Mouse (Mus musculus) hindbrain, embryonic 14.5 days (tissue): ENCODE results near the gene Ankrd34a. TPM values are rescaled to one million over a fixed set of nuclear protein-coding genes. Genes with fewer than 3 reads are reported as not detected.

Experiments used
- ATAC-seq: fragments of 200-750 bp; cut with Nextera tagmentation; 2 replicates; pipeline ENCODE4 v1.8.0; 2017; ENCODE audit warnings: moderate number of reproducible peaks, mild to moderate bottlenecking, moderate TSS enrichment, moderate library complexity; ENCODE audit not compliant: low FRiP score
- DNase-seq: peaks from one replicate; pipeline ENCODE4 v3.0.0-alpha.2; 2015; ENCODE audit warnings: low spot score
- H3K27ac ChIP-seq: fragments of 300-500 bp; sonication (generic); 2 replicates; pipeline ENCODE4 v1.5.1; 2014; ENCODE audit warnings: mild to moderate bottlenecking, moderate library complexity
- H3K27me3 ChIP-seq: fragments of 300-500 bp; sonication (generic); 2 replicates; pipeline ENCODE4 v1.6.1; 2014; ENCODE audit warnings: mild to moderate bottlenecking, low read length, mixed read lengths; ENCODE audit not compliant: control insufficient read depth, insufficient read depth
- H3K36me3 ChIP-seq: fragments of 300-500 bp; sonication (generic); replicated peaks from 2 replicates; pipeline ENCODE4 v1.6.1; 2014; ENCODE audit not compliant: control insufficient read depth, insufficient read depth
- H3K4me1 ChIP-seq: fragments of 300-500 bp; sonication (generic); replicated peaks from 2 replicates; pipeline ENCODE4 v1.6.1; 2014; ENCODE audit warnings: antibody characterized with exemption, low read length, mixed read lengths; ENCODE audit not compliant: control insufficient read depth, insufficient read depth
- H3K4me2 ChIP-seq: fragments of 300-500 bp; sonication (generic); replicated peaks from 2 replicates; pipeline ENCODE4 v1.6.1; 2014; ENCODE audit warnings: mild to moderate bottlenecking, moderate library complexity
- H3K4me3 ChIP-seq: fragments of 300-500 bp; sonication (generic); replicated peaks from 2 replicates; pipeline ENCODE4 v1.5.1; 2014; ENCODE audit warnings: mild to moderate bottlenecking, low read length
- H3K9ac ChIP-seq: fragments of 300-500 bp; sonication (generic); 2 replicates; pipeline ENCODE4 v1.6.1; 2014
- H3K9me3 ChIP-seq: fragments of 300-500 bp; sonication (generic); 2 replicates; pipeline ENCODE4 v1.6.1; 2016; ENCODE audit warnings: low read length; ENCODE audit not compliant: control insufficient read depth
- WGBS: fragments of 180-500 bp; shearing (Covaris S2); extraction: QIAGEN DNeasy Blood & Tissue Kit; methylation state at CpG from one replicate; pipeline ENCODE4 v1.1.7; 2014; 5-methylcytosine and 5-hydroxymethylcytosine counted together
- polyA plus RNA-seq: library from polyadenylated mRNA; unstranded; fragments of >200 nt; fragmentation: Nextera tagmentation; extraction: Ambion mirVana; gene quantifications from 2 replicates; pipeline ENCODE4 v1.2.1, GENCODE M21; 2014

Ankrd34a gene
- polyA plus RNA-seq, 1 experiment from 2014 or later = 17.5 TPM

DNA sequence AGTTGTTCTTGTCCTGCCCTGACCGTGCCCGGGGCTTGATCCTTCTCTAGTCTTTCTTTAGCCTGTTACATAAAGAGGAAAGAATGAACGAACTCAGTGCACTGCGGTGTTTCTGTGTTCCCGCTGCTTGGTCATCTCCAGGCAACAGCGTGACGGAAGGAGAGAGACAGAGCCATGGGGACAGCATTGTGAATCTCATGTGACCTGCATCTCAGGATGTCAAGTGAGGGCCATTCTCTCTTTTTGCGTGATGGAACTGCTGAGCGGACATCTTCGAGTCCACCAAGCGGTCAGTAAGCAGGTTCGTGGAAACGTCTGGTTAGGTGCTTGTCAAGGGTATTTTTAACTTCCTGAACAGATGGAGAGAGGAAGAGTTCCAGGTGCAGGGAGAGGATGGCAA is 26.9 kb upstream of the Ankrd34a start:
- DNase-seq = no peak
- Histone ChIP-seq H3K9me3 (no peaks in the 10 kb centered on the region), H3K36me3 (no peaks in the 10 kb centered on the region), H3K4me1 (no peaks in the 10 kb centered on the region), H3K27ac (no peak overlapping the region), H3K4me3 (no peak overlapping the region), H3K27me3 (no peaks in the 10 kb centered on the region), H3K9ac (no peak overlapping the region), H3K4me2 (no peak overlapping the region)
- 84% methylated on average over 13 of the region's 13 CpGs for WGBS
- ATAC-seq = no peak

DNA sequence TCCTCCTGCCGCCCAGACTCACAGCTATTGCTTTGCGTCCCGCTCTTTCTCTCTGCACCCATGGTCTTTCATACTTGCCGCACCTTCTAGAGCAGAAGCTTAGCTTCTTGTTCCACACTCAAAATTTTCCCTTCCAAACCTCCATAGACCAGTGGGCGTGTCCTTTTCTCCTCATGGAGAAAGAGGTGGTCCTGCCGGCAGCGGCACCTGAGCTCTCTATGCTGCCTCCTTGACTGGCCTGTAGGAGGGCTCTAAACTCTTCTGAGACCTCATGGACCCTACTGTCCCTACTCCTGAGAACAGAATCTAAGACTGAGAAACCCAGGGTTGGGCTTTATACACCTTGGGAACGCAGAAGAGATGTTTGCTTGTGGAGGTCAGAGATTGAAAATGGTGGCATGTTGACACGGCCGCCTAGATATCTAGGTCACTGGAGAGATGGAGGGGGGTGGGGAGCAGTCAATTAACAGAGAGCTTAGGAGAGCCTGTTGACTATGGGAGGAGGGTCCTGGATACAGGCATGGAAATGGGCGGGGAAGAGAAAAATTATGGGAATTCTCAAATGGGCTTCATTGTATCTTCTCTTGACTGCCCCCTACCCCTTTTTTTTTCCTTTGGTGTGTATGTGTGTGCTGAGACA is 26.4 kb upstream of the Ankrd34a start:
- H3K4me1 ChIP-seq = no peaks in the 10 kb centered on the region
- H3K9ac ChIP-seq = no peak overlapping the region
- no peaks in the 10 kb centered on the region for H3K9me3 ChIP-seq
- H3K4me3 ChIP-seq = no peak overlapping the region
- no peaks in the 10 kb centered on the region for H3K27me3 ChIP-seq
- no peak overlapping the region for H3K4me2 ChIP-seq
- ATAC-seq = no peak
- 86% methylated on average over 11 of the region's 11 CpGs for WGBS
- H3K36me3 ChIP-seq = no peaks in the 10 kb centered on the region
- H3K27ac ChIP-seq = no peak overlapping the region
- no peak for DNase-seq

DNA sequence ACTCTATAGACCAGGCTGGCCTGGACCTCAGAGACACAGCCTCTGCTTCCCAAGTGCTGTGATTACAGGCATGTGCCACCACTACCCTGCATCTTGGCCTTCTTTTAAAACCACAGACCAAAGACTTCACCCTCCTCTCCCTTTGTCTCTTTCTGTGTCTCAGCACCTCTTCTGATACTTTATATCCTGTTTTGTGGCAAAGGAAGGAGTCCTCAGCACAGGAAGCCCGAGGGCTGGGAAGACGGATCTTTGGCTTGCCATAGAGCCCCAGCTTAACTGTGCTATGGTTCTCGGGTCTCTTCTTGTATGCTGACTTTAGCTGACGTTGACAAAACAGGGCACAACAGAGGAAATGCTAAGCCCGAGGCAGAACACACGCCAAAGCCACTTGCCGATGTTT is 25.8 kb upstream of the Ankrd34a start:
- H3K4me1 ChIP-seq = no peaks in the 10 kb centered on the region
- no peak overlapping the region for H3K4me2 ChIP-seq
- ATAC-seq (no peak), DNase-seq (no peak)
- no peaks in the 10 kb centered on the region for H3K36me3 ChIP-seq
- WGBS = 82% methylated on average over 7 of the region's 7 CpGs
- no peak overlapping the region for H3K9ac ChIP-seq
- no peaks in the 10 kb centered on the region for H3K9me3 ChIP-seq
- H3K27me3 ChIP-seq = no peaks in the 10 kb centered on the region
- no peak overlapping the region for H3K27ac ChIP-seq
- H3K4me3 ChIP-seq = no peak overlapping the region

DNA sequence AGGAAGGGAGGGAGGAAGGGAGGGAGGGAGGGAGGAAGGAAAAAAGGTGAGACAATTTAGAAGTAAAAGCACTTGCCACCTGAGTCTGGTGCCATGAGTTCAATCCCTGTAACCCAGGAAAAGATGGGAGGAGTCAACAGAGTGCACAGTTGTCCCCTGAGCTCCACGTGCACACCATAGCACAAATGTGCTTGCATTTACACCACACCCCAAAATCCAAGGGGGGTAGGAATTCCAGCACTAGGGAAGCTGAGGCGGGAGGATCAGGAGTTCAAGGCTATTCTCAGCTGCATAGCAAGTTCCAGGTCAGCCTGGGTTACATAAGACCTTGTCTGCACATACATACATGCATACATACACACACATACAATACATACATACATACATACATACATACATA is 25.1 kb upstream of the Ankrd34a start:
- H3K27me3 ChIP-seq = no peaks in the 10 kb centered on the region
- H3K4me3 ChIP-seq = no peak overlapping the region
- no peak for ATAC-seq
- 68% methylated on average over 2 of the region's 2 CpGs for WGBS
- no peaks in the 10 kb centered on the region for H3K9me3 ChIP-seq
- H3K4me1 ChIP-seq = no peaks in the 10 kb centered on the region
- H3K27ac ChIP-seq = no peak overlapping the region
- no peak for DNase-seq
- no peaks in the 10 kb centered on the region for H3K36me3 ChIP-seq
- H3K4me2 ChIP-seq = no peak overlapping the region
- no peak overlapping the region for H3K9ac ChIP-seq

DNA sequence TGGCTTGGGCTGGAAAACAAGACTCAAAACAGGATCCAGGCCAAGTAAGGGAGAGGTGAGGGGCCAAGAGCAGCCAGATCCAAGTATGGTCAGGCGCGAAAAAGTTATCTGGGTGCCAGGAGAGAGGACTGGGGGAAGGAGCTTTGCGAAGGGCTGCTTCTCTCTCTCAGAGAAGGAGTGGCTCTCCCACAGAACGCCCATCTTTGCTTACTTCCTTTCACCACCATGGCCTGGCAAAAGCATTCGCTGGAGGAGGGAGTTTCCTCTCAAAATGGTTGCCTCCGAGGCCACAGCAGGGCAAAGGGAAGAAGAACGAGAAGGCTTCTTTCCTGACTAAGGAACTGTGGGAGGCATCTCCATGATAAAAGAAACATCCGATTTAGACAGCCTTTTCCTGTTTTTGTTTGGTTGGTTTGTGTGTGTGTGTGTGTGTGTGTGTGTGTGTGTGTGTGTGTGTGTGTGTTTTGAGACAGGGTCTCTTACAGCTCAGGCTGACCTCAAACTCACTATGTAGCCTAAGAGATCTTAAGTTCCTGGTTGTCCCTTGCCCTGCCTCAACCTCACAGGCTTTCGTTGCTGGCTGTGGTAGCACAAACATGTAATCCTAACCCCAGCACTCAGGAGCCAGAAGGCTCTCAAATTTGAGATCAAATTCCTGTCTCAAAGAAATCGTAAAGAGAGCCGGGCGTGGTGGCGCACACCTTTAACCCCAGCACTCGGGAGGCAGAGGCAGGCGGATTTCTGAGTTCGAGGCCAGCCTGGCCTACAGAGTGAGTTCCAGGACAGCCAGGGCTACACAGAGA is 24.3 kb upstream of the Ankrd34a start:
- Histone ChIP-seq H3K4me1 (peaks cover 2% of the 10 kb centered on the region; the same call in 1 of the 2 replicates), H3K36me3 (no peaks in the 10 kb centered on the region), H3K9ac (no peak overlapping the region), H3K9me3 (no peaks in the 10 kb centered on the region), H3K4me3 (no peak overlapping the region), H3K27ac (no peak overlapping the region), H3K27me3 (no peaks in the 10 kb centered on the region), H3K4me2 (no peak overlapping the region)
- 83% methylated on average over 15 of the region's 16 CpGs for WGBS
- no peak for DNase-seq
- ATAC-seq = no peak

DNA sequence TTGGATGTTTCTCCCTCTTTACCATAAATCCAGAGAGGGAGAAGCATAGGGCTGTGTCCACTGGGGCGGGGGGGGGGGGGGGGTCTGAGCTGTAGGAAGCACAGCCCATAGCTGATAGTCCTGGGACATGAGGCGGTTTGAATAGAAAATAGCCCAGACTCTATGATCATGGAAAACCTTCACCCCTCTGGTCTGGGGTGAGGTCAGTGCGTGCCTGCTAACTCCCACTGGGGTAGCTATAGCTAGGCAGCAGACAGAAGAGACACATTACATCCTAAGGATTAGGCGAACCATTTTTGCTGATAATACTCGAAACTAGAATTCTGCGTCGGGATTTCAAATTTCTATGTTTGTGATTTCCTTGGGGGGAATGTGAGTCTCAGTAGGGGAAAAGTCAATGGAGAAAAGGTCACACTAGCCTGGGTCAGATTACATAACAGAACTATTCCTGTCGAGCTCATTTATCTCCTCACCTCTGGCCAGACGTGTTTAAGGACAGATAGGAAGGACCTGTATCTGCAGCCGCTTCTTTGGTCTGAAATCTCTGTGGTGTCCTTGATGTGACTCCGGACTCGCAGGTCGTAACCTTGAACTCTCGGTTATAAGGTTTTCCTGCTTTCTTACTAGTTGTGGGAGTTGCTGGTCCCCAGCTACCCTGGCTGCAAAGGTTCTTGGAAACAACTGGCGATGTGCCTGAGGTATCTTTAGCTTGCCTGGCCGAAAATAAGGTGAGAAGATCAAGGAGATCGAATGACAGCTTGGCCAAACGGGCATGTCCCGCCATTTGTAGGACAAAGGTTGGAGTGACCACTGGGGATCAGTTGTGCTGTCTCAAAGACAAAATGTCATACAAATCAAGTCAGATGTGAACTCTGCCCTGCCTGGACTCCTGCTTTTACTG is 22.6 kb upstream of the Ankrd34a start:
- no peaks in the 10 kb centered on the region for H3K9me3 ChIP-seq
- H3K4me1 ChIP-seq = peaks cover 5% of the 10 kb centered on the region; the same call in 1 of the 2 replicates
- DNase-seq (no peak), ATAC-seq (no peak)
- WGBS = 84% methylated on average over 18 of the region's 19 CpGs
- H3K4me3 ChIP-seq = no peak overlapping the region
- no peak overlapping the region for H3K4me2 ChIP-seq
- no peaks in the 10 kb centered on the region for H3K27me3 ChIP-seq
- 0 out of 2 replicates have a peak, but pooled peaks cover under 1% of the 10 kb centered on the region for H3K36me3 ChIP-seq
- H3K9ac ChIP-seq = no peak overlapping the region
- no peak overlapping the region for H3K27ac ChIP-seq

DNA sequence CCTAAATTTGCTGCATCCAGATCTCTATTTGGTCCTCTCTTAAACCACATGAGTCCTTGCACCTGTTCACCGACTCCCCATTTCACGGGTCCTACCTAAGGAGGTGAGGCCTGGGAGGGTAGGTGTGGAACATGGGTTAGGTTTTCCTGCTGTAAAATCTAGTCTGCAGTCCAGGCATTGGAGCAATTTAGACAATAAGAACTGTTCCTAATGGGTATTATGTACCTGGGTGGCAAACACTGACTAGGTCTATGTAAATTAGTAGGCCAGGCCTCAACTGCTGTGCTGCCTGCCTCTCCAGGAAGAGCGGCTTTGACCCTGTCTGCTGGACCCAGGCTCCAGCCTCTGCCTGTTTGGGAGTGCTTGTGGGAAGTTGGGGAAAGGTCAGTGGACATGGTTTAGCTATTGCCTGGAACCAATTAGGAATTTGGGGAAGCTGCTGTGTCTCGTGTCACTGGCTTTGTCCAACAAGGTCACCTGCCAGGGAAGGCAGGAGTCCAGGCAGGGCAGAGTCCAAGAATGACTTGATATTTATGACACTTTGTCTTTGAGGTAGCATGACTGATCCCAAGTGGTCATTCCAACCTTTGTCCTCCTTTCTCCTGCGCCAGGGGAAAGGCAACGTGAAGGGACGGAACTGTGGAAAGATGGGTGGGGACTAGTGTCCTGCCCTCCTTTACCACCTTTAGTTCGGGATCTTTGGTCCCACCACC is 21.0 kb upstream of the Ankrd34a start:
- Histone ChIP-seq H3K4me1 (peaks cover 7% of the 10 kb centered on the region; the same call in 1 of the 2 replicates), H3K27me3 (no peaks in the 10 kb centered on the region), H3K27ac (no peak overlapping the region), H3K9ac (no peak overlapping the region), H3K9me3 (no peaks in the 10 kb centered on the region), H3K4me2 (no peak overlapping the region), H3K36me3 (0 out of 2 replicates have a peak, but pooled peaks cover 4% of the 10 kb centered on the region), H3K4me3 (no peak overlapping the region)
- DNase-seq = no peak
- ATAC-seq = no peak
- WGBS = 83% methylated on average over 8 of the region's 8 CpGs

DNA sequence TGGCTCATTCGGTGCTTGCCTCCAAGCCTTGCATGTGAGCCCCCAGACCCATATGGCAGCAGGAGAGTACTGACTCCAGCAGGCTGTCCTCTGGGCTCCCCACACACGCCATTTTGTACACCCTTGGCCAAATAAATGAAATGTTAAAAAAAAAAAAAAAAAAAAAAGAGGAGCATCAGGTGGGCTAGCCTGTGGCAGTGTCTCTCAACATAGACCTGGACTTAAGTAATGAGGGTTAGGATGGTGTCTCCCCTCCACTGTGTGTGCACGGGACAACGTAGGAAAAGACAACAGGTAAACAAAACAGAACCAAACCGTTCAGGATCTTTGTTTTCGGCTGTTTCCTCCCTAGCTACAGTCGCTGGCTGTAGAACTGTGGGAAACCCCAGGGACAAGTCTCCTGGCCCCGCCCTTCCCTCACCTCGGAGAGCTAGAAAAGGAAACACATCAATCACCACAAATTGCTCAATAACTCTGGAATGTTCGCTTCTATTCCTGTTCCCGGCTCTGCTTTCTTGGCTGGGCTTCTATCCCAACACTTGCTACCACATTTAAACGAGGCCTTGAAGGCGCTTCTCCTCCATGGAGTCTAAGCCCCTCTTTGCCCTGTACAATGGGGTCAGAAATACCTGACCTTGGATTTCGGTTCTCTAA is 20.3 kb upstream of the Ankrd34a start:
- peak overlapping the region; percentile 6; the same call in 1 of the 2 replicates for H3K4me3 ChIP-seq
- no peak overlapping the region for H3K9ac ChIP-seq
- peak overlapping the region; percentile 64 for H3K27ac ChIP-seq
- no peaks in the 10 kb centered on the region for H3K27me3 ChIP-seq
- 59% methylated on average over 14 of the region's 14 CpGs for WGBS
- no peak for ATAC-seq
- H3K9me3 ChIP-seq = no peaks in the 10 kb centered on the region
- H3K4me1 ChIP-seq = peaks cover 14% of the 10 kb centered on the region; the same call in 1 of the 2 replicates
- H3K36me3 ChIP-seq = 0 out of 2 replicates have a peak, but pooled peaks cover 4% of the 10 kb centered on the region
- no peak for DNase-seq
- peak overlapping the region; percentile 47 for H3K4me2 ChIP-seq
